Mouse (Mus musculus) monocyte, adult 2 months (primary cell): ENCODE data around the gene Taar6.

ENCODE experiments used
- DNase-seq, 2 experiments: peaks; one replicate each; pipeline ENCODE4 v3.0.0; 2022; ENCODE audit warnings: low spot score in 2 of 2, low read depth in 1 of 2

Taar6 gene

GRCm38 (mm10) chr10:23985546-23985945 lies at the start of gene Taar6:
TSS of gene Taar6 (minus strand) at chr10:23985646.
- DNase-seq: no peak

- no peak for DNase-seq
These were observed 45.9 kb upstream of the Taar6 start for GRCm38 (mm10) chr10:24031347-24031746.

GRCm38 (mm10) chr10:24026922-24027321 lies 41.5 kb upstream of the Taar6 start, which contains the start of gene Taar7d:
TSS of gene Taar7d (plus strand) at chr10:24027222.
- DNase-seq: no peak

DNA sequence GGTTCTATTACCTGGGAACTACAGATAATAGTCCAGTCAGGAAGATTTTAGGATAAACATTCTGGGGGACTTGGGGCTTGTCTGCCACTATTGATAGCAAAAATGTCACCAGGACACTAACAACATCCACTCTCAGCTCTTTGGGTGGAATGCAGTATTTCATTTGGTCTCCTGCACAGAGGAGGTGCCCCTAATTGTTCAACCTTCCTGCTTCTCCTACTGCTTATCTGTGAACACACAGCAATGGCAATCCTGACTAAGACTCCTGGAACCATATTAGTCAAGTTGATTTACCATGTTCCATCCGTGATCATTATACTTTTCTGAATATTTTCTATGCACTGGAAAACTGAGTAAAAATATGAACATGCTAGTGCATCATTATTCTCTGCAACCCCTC lies 22.7 kb upstream of the Taar6 start:
- no peak for DNase-seq

DNA sequence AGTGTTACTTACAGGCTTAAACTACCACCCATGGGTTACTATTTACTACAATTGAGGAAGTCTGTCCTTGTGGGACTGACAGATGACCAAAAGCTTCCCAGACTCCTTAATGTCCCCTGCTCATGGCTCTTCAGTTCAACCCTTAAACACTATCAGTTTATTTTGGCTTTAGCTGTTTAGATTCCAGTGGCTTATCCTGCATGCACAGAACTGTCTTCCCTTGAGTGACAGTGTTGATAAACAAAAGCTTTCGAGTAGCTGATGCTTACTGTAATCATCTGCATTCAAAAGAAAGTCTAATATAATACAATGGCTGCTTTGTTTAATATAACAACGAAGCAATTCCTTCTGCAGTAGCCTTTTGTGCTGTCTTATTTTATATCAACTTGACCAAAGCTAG lies 21.6 kb upstream of the Taar6 start:
- DNase-seq: no peak

- DNase-seq: no peak
These were observed 21.0 kb upstream of the Taar6 start for GRCm38 (mm10) chr10:24006442-24006841.

DNA sequence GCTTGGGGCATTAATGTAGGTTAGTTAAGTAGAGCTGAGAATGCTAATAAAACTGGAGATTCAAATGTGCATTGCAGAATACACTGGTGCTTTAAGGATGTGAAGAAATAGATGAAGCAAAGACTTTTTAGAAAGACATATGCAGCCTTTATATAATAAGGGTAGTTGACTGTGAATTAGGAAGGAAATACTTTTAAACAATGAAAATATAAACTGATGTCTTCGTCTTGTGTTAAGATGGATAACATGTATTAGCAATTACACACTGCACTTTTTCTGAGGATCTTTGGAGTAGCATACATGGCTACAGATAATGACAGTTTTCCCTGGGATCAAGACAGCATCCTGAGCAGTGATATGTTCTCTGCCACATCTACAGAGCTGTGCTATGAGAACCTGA lies 14.2 kb upstream of the Taar6 start, which contains the start of gene Taar7b:
Gene Taar7b (plus strand): TSS at position 301 of the 400 bp plus-strand sequence.
- DNase-seq: no peak

DNA sequence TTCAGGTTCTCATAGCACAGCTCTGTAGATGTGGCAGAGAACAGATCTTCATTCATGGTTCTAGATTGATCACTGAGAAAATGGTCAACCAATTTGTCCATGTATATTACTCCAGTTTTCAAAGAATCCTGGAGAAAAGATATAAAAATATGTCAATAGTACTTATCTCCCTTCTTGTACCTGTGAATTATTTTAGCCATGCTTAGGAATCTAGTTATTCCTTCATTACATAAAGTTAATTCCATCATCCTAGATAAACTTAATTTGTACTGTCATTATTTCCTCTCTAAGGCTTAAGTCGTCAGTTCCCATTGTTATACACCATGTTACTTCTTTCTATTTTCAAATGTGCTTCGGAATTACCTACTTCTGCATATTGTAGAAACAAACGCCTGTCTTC lies 7.9 kb upstream of the Taar6 start, which contains the start of gene Taar7a:
Gene Taar7a (minus strand): TSS at position 101 of the 400 bp plus-strand sequence.
- no peak for DNase-seq

GRCm38 (mm10) chr10:23986419-23986818 lies 973 bp upstream of the Taar6 start:
- DNase-seq: no peak

DNA sequence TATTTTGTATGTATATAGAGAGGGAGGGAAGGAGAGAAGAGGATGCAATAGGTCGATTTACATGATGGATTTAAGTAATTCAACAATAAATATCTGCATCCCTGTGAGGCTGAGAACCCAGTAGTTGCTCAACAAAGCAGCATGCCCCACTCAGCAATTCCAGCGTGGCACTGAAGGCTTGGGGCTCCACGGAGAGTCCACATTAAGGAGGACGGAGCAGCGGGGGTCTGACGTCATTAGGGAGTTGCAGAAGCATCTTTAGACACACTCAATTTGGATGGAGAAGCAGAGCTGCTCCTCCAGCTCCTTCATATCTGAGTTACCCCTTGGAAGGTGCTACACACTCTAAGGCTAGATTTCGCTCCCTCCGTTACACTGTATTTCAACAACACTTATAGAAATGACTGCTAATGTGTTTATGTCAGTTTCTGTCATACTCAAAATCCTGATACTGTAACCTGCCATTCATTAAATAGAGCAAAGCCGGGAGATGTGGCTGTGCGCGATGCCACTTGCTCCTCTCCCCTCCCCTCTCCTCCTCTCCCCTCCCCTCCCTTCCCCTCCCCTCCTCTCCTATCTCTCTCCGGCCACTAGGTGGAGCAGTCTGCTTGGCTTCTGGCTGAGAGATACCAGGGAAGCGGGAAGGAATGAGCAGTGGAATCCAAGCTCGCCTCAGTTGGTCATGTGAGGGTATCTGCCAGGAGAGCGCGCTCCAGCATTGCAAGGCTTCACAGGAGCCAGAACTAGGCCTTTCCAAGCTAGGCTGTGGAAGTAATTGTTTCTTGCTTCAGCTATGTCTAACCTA lies 6.3 kb downstream of the Taar6 start:
- DNase-seq: no peak

DNA sequence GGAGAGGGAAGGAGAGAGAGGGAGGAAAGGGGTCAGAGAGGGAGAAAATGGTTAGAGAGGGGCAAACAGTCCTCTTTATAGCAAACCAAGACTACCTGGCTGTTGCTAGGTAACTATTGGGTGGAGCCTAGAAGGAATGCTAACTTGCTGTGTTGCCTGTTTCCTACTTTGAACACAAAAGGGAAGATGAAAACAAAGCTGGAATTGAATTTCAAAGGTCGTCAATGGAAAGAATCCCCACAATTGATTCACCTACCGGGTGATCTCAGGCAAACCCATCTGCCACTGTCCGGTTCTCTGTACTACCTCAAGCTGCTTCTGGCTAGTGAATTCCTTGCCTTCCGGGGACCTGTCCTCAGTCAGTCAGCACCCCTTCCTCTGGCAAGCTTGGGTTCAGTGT lies 7.5 kb downstream of the Taar6 start:
- no peak for DNase-seq

DNA sequence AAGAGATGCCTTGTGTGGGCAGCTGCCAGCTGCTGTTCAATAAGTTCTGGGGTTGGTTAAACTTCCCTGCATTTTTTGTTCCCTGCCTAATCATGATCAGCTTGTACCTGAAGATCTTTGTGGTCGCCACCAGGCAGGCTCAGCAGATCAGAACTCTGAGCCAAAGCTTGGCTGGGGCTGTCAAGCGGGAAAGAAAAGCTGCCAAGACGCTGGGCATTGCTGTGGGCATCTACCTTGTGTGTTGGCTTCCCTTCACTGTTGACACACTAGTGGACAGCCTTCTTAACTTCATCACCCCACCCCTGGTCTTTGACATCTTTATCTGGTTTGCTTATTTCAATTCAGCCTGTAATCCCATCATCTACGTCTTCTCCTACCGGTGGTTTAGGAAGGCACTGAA lies 14.2 kb downstream of the Taar6 start:
- no peak for DNase-seq

DNA sequence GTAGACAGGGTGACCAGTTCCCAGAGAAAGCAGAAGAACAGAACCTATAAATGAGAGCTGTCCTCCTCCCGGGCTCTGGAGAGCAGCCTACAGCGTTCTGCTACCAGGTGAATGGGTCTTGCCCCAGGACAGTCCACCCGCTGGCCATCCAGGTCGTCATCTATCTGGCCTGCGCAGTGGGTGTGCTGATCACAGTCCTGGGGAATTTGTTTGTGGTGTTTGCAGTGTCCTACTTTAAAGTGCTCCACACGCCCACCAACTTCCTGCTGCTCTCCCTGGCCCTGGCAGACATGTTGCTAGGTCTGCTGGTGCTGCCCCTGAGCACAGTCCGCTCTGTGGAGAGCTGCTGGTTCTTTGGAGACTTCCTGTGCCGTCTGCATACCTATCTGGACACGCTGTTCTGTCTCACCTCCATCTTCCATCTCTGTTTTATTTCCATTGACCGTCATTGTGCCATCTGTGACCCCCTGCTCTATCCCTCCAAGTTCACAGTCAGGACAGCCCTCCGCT lies 14.7 kb downstream of the Taar6 start, which contains the start of gene Taar5:
Gene Taar5 (plus strand): TSS at position 51 of the 510 bp plus-strand sequence.
- DNase-seq: no peak

DNA sequence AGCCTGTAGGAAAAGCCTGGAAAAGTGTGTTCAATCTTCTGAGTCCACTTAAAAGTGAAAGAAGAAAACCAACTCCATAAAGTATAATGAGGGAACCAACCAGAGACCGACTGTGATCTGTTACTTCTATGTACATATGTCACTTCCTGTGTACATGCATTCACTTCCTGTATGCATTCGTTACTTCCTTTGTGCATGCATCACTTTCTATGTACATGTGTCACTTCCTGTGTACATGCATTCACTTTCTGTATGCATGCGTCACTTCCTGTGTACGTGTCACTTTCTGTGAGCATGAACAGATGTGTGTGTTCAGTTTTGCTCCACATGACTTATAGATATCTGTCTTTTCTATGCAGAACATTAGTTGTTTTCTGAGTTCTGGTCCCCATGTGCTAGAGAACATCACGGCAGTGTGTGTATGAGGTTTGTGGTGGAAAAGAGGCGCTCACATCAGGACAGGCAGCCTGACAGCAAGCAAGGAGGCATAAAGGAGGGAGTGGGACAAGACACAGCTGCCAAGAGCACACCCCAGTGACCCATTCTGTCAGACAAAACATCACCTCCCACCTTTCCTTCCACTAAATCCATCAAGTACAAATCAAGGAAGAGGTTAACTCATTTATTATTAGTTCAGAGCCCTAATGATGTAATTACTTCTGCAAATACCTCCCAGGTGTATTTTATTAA lies 20.4 kb downstream of the Taar6 start:
- DNase-seq: no peak

- DNase-seq: no peak
These were observed 22.0 kb downstream of the Taar6 start for GRCm38 (mm10) chr10:23963444-23963843.

DNA sequence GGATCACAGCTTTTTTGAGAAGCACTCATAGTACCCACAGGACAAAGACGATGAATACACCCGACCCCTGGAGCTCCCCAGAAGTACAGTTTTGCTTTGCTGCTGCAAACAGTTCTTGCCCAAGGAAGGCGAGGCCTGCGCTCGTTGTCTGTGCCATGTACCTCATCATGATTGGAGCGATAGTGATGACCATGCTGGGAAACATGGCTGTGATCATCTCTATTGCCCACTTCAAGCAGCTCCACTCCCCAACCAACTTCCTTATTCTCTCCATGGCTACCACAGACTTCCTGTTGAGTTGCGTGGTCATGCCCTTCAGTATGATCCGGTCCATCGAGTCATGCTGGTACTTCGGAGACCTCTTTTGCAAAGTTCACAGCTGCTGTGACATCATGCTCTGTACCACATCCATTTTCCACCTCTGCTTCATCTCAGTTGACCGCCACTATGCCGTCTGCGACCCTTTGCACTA lies 25.0 kb downstream of the Taar6 start, which contains the start of gene Taar4:
Gene Taar4 (plus strand): TSS at position 51 of the 472 bp plus-strand sequence.
- DNase-seq: no peak

DNA sequence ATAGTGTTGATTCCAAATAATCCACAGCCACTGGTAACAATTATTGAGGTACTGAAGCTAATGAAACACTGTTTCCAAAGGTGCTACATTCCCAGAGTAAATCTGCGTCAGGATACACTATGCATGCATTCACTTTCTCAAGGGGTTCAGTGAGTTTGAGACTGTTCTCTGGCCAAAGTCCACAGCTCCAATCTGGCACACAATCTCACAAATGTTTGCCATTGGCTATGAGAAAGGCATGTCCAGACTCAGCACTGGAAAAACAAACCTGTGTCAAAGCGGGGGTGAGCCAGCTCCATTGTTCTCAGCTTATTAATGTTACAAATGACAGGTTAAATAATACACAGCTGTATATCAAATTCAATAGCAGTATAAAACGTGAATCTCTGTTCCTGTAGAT lies 26.4 kb downstream of the Taar6 start:
- DNase-seq: no peak

DNA sequence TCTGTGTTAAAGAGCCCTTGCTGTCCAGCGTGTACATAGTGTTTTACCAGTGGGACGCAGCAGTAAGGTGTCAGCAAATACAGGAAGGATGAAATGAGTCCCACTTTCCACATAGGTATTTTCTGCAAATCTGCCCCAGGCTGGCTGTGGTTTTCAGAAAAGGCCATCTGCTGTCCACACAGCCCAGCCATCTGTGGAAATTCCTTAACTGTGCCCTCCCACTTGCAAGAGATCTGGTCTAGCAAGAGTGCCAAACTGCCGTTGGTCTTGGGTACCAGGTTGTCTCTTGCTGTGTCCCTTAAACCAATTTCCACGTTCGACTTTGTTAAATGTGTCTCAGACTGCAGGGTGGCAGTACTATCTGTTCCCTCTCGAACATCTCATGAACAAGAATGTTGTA lies 33.7 kb downstream of the Taar6 start:
- DNase-seq: no peak

GRCm38 (mm10) chr10:23949508-23950005 lies 35.9 kb downstream of the Taar6 start, which contains the start of gene Taar3:
TSS of gene Taar3 (plus strand) at chr10:23949558.
- no peak for DNase-seq

GRCm38 (mm10) chr10:23948026-23948425 lies 37.4 kb downstream of the Taar6 start:
- DNase-seq: no peak

- no peak for DNase-seq
These were observed 43.0 kb downstream of the Taar6 start for GRCm38 (mm10) chr10:23942465-23942864.
